Mouse (Mus musculus): ENCODE results near the gene Cox10. TPM values are rescaled to one million over a fixed set of nuclear protein-coding genes. Genes with fewer than 3 reads are reported as not detected.

Gene Cox10
- polyA plus RNA-seq, 1 experiment from 2014 or later = 28.6 TPM

GRCm38 (mm10) chr11:63917561-63917960, 161.7 kb downstream of the Cox10 start:
- 42% methylated on average over 6 of the region's 6 CpGs for WGBS
- no peak for ATAC-seq
- Histone ChIP-seq H3K4me2 (replicated peaks) (no peak overlapping the region), H3K9me3 (no peaks in the 10 kb centered on the region), H3K36me3 (no peaks in the 10 kb centered on the region), H3K4me1 (replicated peaks) (peaks cover 37% of the 10 kb centered on the region), H3K9ac (no peak overlapping the region), H3K27me3 (replicated peaks) (peaks cover 33% of the 10 kb centered on the region), H3K27ac (no peak overlapping the region), H3K4me3 (replicated peaks) (no peak overlapping the region)

- peak overlapping the region; percentile 76 for H3K4me2 ChIP-seq (replicated peaks)
- H3K36me3 ChIP-seq = no peaks in the 10 kb centered on the region
- H3K9ac ChIP-seq = no peak overlapping the region
- H3K27me3 ChIP-seq (replicated peaks) = peaks cover 11% of the 10 kb centered on the region
- H3K9me3 ChIP-seq = no peaks in the 10 kb centered on the region
- no peak overlapping the region for H3K27ac ChIP-seq
- peak overlapping the region; percentile 27 for H3K4me3 ChIP-seq (replicated peaks)
- ATAC-seq = peak; percentile 93
- WGBS = 1% methylated on average over 20 of the region's 20 CpGs
- H3K4me1 ChIP-seq (replicated peaks) = peaks cover 17% of the 10 kb centered on the region
Measured at GRCm38 (mm10) chr11:63914388-63914787, 164.9 kb downstream of the Cox10 start.

- Histone ChIP-seq H3K9me3 (no peaks in the 10 kb centered on the region), H3K4me3 (replicated peaks) (peak overlapping the region; percentile 27), H3K4me1 (replicated peaks) (peaks cover 14% of the 10 kb centered on the region), H3K36me3 (no peaks in the 10 kb centered on the region), H3K27me3 (replicated peaks) (peaks cover 8% of the 10 kb centered on the region; the same call in 1 of the 2 replicates), H3K4me2 (replicated peaks) (peak overlapping the region; percentile 76), H3K27ac (no peak overlapping the region), H3K9ac (no peak overlapping the region)
- peak; percentile 37 for ATAC-seq
- WGBS = 24% methylated on average over 4 of the region's 4 CpGs
Measured at GRCm38 (mm10) chr11:63913936-63914335, 165.3 kb downstream of the Cox10 start.

Other genes with a start within 250 kb of the Cox10 start
- gene Hs3st3b1, start 157.2 kb downstream of the Cox10 start, polyA plus RNA-seq (2015; fragmentation: Nextera tagmentation; extraction: Ambion mirVana) = 4.6 and 5.7 TPM in 2 replicates

Data from intestine, embryonic 15.5 days (tissue).